Mouse (Mus musculus): ENCODE data around the gene Serhl.

Gene Serhl

DNA sequence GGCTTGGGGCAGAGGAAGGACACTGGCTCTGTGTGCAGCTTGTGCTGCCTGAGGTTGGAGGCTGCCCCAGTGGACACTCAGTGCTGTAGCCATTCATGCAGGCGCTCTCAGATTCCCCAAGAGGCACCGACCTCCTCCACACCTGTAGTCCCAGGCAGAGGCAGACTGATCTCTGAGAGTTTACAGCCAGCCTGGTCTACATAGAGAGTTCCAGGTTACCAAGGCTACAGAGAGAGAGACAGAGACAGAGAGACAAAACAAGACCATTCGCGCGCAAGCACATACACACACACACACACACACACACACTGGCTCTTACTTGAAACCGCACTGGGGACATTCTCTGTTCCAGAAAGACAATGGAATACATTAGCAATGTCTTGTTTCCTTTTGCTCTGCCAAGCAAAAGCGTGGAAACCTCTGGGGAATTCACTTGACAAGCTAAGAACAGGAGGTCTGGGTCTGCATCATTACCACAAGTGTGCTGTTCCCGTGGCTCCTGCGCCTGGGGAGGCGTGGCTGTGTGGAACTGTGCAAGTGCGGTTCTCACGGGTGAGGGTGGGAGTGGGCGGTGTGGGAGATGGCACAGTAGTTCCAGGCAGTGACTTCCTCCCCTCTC lies 5.2 kb upstream of the Serhl start:
- DNase-seq (ENCODE audit: low spot score), result no peak

DNA sequence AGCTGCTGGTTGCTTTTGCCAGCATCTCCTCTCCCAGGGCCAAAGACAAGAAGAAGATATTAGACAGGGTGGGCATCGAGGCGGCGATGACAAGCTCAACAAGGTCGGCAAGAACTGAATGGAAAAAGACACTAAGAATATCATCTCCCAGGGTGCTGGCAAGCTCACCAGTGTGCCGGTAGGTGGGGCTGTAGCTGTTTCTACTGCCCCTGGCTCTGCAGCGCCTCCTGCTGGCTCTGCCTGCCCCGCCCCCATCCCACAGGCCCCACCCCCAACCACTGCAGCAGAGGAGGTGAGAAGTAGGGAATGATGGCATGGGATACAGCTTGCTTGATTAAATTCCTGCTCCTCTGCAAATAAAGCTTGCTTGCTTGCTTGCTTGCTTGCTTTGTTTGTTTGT lies 3.4 kb upstream of the Serhl start:
- DNase-seq (ENCODE audit: low spot score), result peak; percentile 16

DNA sequence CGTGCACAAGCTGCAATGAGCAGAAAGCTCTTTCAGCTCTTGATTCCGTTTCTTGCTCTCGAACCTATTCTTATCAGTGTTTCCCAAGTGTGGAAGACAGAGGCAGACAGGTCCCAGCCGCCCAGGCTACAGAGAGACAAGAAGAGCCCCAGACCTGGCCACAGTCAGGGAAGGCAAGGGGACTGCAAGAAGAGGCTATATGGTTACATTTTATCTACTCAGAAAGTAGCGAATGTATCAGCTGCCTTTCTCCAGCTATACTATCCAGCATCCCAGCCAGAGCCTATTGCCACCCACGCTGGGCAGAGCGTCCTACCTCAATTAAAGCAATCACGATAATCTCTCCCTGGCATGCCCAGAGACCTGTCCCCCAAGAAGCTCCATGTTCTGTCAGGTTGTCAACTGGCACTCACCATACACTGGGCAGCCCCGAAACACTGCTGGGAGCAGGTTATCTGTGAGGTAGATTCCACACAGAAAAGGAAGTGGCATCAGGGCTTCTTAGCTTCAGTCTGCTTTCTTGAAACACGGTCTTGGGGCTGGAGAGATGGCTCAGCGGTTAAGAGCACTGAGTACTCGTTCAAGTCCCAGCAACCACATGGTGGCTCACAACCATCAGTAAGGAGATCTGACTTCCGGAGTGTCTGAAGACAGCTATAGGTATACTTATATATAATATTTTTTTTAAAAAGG lies 2.5 kb upstream of the Serhl start:
- DNase-seq (ENCODE audit: low spot score), result no peak

DNA sequence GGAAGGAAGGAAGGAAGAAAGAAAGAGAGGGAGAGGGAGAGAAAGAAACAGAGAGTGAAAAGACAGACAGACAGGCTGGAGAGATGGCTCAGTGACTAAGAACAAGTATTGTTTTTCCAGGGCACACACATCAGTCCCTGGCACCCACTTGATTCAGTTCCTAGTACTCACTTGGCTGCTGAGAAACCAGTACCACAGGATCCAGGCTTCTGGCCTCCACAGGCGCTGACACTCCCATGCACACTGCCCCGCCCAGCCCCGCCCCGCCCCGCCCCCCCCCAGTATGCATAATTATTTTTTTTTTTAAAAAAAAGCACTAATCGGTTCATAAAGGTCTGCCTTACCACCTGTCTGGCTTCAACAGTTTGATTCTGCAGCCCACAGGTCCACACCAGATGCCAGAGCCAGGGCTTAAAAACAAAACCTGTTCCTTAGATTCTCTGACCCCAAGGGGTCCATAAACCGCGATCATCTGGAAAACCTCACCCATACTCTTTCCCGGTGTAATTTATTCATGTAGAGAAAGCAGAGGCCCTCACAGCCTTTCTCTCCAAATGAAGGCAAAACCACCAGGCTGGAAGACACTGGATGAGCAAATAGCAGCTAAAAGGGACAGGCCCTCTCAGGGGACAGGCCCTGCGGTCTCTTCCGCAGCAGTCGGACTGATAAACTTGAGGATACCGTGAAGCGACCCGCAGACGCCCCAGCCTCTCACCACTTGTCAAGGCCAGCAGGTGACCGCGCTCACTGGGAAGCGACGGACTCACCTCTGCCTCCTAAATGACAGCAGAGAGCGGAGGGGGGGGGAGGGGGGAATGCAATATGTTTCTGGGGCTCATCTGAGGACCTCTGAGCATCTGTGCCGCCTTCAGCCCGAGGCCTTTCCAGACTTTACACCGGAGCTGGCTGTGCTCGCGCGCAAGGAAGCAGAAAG lies 544 bp upstream of the Serhl start:
- no peak for DNase-seq (ENCODE audit: low spot score)

DNA sequence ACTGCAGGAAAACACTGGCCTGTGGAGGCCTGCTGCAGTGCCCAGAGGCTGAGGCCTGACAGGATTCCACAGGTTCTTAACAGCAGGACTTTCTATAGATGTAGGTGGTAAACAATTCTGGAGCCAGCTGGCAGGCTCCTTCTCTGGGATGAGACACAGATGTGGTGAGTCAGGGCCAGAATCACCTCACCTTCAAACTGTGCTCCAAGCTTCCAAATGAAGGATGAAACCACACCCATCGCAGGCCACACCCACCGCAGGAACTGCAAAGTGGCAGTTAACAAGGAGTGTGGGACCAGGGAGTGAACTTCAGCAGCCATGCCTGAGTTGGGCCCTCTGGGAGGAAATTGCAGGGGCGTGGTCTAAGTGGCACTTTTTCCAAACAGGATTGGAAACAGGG lies 1.6 kb downstream of the Serhl start:
- DNase-seq (ENCODE audit: low spot score), result no peak

DNA sequence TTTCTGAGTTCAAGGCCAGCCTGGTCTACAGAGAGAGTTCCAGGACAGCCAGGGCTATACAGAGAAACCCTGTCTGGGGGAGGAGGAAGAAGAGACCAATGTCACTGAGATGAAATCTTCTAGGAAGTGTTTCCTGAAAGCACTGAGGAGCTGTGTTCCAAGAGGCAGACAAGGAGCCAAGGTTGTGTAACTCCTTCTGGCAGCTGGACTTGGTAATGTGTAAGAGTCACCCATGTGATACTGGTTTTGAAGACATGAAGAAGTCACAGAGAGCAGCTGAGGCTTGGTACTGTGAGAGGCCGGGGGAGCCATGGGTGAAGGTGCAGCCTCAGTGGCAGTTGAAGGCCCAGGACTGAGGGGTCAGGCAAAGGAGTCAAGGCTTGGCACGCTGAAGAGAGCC lies 4.4 kb downstream of the Serhl start:
- peak; percentile 24 for DNase-seq (ENCODE audit: low spot score)

DNA sequence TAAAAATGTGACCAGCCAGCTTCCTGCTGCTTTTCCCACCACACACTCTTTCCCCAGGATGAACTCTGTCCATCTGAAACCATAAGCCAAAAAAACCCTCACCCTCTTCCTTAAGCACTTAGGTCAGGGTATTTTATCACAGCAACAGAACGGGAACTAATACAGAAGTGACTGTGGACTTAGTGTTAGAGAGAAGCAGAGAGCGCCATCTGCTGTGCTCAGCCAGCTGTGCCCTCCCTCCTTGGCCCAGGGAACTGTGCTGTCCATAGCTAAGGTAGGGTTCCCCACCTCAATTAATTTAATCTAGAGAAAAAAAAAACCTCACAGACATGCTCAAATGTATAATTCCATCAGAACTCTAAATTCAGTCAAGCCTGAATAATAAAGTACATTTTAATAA lies 6.6 kb downstream of the Serhl start:
- DNase-seq (ENCODE audit: low spot score), result no peak

DNA sequence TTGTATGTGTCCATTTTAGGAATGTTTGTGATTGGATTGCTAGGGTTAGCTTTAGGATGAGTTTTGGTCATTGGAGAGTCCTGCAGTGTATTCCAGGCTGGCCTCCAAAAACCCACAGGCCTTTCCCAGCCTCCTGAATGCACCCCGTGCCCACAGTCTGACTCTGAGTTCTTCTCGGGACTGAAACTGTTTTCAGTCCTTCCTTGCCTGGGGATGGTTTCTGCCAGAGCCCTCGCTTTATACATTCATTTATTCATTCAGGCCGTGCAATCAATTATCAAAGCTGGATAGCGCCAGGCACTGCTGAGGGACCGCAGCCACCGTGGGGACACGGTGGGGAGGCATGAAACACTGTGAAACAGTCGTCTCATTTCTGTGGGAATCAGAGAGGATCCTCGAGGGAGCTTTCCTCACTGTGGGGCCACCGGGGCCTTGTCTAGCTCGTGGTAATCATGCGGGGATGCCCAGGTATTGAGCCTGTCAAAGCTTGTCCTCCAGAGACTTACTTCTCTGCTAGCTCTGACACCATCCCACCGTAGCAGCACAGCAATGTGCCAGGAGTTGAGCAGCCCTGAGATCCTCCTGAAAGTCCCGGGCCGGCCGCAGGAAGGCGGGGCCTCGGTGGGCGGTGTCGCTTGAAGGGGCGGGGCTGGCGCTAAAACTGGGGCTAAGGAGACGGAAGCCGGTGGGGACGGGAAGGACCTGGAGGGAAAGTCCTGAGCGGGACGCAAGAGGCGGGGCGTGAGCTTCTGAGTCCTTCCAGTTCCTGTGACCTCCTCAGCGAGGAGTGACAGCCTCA lies 10.4 kb downstream of the Serhl start:
- DNase-seq (ENCODE audit: low spot score), result peak; percentile 95

DNA sequence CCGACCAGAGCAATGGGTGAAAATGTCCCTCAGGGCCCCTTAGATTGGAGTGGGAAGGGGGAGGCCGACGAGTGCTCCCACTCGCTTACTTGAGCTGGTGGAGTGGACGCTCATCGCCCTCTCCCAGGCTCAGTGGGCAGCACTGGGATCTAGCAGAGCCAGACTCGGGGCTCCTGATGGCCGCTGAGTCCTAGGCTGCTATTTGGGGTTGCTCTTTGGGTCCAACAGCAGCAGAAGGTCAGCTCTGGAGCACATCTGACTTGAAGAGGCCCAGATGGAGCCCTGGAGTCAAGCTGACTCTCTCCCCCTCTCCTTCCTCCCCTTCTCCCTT lies 11.0 kb downstream of the Serhl start:
- DNase-seq (ENCODE audit: low spot score), result no peak

DNA sequence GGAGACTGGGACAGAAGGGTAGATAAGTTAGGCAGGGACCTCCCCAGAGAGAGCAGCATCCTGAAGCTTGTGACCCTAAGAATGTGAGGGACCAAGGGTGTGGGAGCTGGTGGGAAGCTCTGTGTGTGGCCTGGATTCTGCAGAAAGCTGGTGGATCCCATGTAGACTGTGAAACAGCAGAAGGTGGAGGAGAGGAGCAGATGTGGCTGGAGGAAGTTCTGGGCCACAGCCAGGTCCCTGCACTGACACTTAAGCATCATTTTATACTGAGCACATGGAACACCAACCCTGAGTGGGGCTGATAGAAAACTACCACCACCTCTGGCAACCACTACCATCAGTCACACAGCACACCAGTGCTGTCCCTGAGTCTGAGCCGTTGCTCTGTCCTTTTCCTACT lies 13.8 kb downstream of the Serhl start:
- DNase-seq (ENCODE audit: low spot score), result no peak

DNA sequence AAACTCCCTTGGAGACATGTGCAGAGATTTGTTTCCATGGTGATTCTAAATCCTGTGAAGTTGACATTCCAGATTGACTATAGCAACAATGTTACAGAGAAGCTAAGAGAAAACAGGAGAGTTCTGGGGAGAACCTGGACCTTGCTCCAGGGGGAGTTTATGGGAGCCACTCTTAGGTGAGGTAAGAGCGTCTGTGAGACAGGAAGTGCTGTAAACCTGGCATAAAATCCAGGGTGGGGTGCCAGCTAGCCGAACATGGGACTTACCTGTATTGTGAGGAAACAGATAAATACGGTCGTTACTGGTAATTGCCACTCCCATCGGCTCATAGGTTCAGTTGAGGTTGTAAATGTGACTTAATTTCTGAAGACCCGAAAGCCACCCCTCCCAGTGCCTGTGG lies 17.1 kb downstream of the Serhl start:
- no peak for DNase-seq (ENCODE audit: low spot score)

DNA sequence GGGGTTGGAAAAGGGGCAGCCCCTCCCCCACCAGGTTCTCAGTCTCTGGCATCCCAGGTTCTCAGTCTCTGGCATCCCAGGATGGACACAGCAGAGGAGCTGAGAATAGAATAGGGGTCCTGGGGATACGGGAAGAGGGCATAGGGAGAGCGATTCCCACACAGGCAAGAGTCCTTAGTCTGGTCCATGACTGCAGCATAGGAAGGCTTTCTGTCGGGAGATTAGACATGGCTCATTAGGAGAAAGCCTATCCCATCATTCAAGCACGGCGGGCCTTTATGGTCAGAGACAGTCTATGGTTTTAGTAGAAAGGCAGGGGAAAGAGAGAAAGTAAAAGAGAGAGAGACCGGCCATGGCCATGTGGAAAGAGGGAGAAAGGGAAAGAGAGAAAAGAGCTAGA lies 18.5 kb downstream of the Serhl start:
- DNase-seq (ENCODE audit: low spot score), result no peak

DNA sequence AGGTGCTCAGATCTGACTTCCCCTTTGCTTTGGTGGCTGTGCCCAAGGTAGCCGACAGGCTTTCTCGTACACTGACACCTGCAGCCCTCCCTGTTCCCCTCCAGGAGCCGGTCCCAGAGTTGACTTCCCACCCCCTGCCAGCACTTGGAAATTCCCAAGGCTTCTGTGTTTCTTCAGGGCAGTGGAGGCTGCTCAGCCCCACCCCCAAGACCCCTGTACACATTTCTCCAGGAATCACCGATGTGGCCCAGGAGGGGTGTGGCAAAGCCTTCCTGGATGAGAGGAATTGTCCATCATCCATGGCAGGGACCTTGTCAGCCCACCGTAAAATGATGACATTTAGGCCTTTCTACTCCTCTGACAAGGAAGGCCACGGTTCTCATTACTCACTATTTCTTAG lies 22.0 kb downstream of the Serhl start:
- no peak for DNase-seq (ENCODE audit: low spot score)

DNA sequence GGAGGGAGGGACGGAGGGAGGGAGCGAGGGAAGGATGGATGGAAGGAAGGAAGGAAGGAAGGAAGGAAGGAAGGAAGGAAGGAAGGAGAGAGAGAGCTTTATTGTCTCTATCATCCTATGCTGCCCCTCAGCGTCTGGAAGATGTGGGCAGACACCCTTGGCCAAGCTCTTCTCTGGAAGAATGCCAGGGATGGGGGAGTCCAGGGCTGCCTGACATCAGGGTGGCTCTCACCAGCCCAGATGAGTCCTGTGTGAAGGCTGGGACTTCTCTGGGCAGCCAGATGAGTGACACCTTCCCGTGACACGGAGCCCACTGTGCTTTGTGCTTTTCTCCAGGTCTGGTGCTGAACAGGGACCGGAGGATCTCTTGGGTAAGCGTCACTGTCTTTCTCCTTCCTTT lies 22.6 kb downstream of the Serhl start:
- no peak for DNase-seq (ENCODE audit: low spot score)

DNA sequence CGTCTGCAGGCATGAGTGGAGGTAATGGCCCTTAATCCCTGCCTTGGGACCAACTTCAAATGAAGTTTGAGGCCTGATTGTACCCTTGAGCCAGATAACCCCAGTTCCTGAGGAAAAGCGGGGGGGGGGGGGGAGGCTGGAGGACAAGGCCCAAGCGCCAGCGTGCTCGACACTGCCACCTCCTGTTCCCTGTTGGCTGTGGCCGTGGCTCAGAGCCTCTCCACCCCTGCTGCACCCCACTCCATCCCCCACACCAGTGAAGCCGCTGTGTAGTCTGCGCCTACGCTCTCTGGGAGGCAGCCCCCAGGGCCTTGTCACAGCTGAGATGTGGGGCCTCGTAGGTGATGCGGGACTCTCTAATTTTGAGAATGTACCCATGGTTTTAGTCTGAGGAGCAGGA lies 23.6 kb downstream of the Serhl start:
- peak; percentile 69 for DNase-seq (ENCODE audit: low spot score)

DNA sequence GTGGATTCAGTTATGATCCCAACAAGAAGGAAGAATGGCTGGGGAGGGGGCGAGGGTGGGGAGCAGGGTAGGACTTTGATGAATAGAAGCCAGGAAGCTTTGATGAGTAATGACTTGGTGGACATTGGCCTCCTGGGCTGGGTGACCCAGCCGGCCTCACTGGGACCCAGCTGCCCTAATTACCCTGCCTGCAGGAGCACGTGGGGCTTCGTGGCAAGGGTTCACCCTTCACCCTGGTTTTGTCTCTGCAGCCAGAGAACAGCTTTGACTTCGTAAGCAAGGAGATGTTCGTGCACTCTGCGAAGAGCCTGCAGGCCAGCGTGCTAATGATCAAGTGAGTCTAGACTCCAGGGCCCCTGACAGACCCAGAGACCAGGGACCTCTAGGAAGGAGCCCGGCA lies 24.8 kb downstream of the Serhl start:
- DNase-seq (ENCODE audit: low spot score), result no peak

DNA sequence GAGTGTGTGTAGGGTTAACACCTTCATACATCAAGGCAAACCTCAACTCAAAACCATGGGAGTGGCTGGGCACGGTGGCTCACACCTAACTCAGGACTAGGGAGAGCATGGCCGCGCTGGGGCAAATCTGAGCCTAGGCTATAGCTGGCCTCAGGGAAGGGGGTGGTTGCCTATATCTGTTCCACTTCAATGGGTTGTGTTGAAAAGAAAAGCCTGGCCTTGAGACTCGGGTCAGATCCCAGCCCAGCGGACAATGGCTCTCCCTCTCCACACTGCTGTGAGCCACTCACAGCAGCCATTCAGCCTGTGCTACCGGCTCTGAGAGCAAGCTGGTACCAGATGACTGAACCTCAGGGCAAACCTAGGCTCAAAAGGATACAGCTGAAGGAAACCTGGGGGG lies 25.8 kb downstream of the Serhl start:
- DNase-seq (ENCODE audit: low spot score), result no peak

DNA sequence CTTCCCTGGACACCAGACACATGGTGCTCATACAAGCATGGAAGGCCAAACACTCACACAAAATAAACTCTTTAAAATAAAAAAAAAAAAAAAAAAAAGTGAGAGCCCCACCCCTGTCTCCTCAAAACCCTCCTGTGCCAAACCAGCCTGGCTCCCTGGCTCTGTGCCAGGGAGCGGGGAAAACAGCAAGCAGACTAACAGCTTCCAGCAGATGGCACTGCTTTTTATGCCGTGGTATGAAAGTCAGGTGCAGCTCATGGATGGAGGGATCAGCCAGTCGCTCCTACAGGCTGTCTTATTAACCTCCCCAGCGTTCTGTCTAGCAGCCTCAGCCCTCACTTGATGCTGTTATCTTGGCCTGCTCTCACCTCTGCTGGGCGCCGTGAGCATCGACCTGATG lies 29.1 kb downstream of the Serhl start:
- peak; percentile 21 for DNase-seq (ENCODE audit: low spot score)

DNA sequence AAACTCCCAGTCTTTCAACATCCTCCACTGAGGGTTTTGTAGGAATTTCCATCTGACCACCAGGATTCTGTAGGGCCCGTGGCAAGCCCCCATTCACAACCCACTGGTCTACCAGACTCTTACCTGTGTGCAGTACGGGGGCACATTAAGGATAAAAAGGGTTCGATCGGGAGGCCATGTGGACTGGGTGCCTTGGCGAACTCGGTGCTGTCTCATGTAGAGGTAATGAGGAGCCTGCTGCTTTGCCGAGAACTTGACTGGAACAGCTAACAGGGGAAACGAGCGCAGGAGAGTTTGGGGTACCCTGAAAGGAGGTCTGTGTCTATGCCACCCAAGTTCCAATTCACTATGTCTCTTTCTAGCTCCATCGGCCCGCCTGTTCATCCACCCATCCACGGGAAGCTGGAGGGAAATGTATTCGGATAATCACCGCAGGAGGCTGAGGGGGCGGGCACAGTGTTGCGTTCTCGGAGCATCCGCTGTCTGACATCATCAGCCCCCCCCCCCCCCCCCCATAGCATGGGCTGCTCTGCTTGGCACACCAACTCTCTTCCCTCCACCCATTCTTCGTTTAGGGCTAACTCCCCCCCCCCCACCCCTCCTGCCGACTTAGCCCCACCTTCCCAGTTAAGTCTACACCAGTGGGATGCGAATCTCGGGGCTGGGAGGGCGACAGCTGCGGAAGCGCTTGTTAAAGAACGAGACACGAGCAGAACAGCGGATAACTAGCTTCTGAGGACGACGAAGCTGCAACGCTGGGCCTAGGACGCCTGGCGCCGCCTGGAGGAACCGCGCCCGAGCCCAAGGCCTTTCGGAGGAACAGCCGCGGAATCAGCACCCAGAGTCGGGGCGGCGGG lies 32.6 kb downstream of the Serhl start:
- peak; percentile 20 for DNase-seq (ENCODE audit: low spot score)

DNA sequence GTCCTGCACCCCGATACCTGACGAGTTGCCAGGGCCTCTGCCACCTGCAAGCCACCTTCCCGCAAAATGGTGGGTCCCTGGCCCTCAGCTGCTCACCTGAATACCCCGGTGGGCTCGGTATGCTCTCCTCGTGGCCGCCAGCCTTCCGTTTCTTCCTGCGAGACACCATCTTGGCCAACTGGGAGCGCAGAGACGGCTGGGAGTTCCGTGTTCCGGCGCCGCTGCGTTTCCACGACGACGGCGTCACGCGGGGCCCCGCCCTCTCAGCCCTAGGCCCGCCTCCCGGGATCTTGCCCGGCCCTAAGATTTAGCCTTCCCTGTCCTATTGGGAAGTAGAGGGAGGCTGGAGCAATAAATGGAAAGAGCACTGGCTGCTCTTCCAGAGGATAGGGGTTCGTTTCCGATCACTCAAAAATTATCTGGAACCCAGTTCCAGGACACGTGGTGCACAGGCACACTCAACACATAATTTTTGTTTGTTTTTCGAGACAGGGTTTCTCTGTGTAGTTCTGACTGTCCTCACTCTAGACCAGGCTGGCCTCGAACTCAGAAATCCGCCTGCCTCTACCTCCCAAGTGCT lies 33.4 kb downstream of the Serhl start, which contains the start of gene Rrp7a:
Gene Rrp7a, minus strand, starts transcription at position 236 of the 580 bp plus-strand sequence.
- DNase-seq (ENCODE audit: low spot score), result peak; percentile 94

DNA sequence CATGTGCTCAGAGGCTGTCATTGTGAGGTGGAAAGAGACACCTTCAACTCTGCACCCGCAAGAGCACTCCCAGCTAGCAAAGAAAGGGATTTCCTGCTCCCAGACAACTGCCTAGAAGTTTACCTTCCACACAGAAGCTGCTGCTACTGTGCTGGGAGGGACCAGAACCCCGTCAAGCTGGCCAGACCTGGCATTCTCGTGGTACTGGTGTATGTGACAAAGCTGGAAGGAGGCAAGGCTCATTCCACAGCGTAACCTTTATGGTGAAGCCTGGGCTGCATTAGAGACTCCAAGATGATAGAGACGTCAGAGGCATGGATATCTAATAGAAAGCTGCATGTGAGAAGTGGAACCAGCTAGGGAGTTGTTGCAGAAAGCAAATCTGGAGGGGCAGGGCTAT lies 35.3 kb downstream of the Serhl start:
- no peak for DNase-seq (ENCODE audit: low spot score)

Measured in lung, postnatal 25 days (tissue).